Mouse (Mus musculus) brain, embryonic 18.5 days (tissue): ENCODE measurements around the gene Cpt1a.

Experiments
- DNase-seq: peaks from one replicate; pipeline ENCODE4 v3.0.0-alpha.2; 2012; ENCODE audit warnings: low read depth, low spot score

Gene Cpt1a

DNA sequence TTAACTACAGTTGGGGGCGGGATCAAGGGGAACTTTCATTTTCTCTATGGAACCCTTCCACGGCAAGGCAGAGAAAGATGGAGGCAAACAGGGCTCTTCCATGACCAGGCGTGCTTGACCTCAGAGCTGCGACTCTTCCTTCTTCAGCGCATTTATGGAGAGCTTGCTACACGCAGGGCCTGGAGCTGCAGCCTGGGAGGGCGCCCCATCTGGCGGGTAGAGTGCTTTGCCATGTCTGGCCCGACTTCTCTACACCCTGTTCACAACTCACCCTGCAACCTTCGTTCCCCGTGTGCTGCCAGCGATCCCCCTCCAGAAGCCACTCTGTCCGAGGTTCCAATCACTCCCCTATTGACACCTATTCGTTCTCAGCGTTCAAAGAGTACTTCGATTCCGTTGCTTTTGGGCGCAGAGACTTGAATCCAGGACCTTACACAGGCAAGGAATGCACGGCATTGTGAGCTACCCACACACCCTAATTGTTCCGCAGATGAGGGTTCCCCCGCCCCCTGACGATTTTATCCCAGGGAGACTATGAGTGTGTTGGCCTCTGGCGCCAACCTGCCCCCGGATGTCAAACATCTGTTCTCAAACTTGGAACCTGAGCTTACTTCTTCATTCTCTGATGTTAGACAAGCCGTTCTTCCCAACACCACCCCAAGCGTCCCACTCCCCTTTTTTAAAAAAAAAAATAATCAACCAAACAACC, at the start of gene Cpt1a:
Gene Cpt1a (plus strand): TSS at position 74 of the 709 bp plus-strand sequence.
- no peak for DNase-seq

- no peak for DNase-seq
These were observed 48.8 kb upstream of the Cpt1a start for GRCm38 (mm10) chr19:3273331-3273730.

- DNase-seq, result no peak
These were observed 46.3 kb upstream of the Cpt1a start for GRCm38 (mm10) chr19:3275744-3276365.

GRCm38 (mm10) chr19:3281886-3282285, 40.2 kb upstream of the Cpt1a start:
- DNase-seq, result no peak

- DNase-seq, result peak; percentile 82
These were observed 39.3 kb upstream of the Cpt1a start, which contains the start of the genes Mrpl21 and Ighmbp2 for GRCm38 (mm10) chr19:3282572-3283467. Gene Mrpl21 (plus strand): TSS chr19:3282901. Gene Ighmbp2 (minus strand): TSS chr19:3283017.

- no peak for DNase-seq
These were observed 33.1 kb upstream of the Cpt1a start for GRCm38 (mm10) chr19:3289006-3289405.

- DNase-seq, result no peak
These were observed 30.1 kb upstream of the Cpt1a start for GRCm38 (mm10) chr19:3292028-3292427.

DNA sequence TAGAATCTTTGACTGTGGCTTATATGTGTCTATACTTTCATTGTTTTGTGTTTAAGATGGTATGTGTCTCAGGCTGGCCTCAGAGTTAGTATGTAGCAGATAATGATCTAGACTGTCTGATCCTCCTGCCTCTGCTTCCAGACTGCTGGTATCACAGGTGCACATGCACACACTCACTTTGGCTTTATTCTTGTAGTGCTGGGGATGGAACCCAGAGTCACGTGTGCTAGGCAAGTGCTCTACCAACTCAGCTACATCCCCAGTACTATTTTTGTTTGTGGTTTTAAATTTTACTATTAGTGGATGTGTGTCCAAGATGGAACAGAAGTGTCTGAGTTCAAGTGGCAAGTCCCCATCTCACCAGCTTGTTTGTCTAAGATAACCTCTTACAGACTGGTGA, 29.1 kb upstream of the Cpt1a start:
- DNase-seq, result no peak

DNA sequence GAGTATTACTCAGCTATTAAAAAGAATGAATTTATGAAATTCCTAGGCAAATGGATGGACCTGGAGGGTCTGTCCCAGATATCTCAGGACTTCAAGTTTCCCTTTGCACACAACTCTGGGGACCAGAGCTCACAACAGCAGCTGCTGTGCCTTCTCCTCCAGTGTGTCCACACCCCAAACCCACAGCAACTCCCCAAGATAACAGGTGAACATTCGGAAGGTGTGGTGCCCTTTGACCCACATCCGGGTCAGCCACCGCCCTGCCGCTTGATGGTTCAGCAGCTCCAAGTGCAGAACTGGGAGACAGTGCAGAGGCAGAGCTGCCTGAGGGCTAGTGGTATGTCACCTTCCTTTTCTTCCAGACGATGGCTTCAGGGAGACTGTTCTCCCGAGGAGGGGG, 26.9 kb upstream of the Cpt1a start:
- no peak for DNase-seq

- DNase-seq, result no peak
These were observed 25.1 kb upstream of the Cpt1a start for GRCm38 (mm10) chr19:3297034-3297433.

GRCm38 (mm10) chr19:3297775-3298174, 24.4 kb upstream of the Cpt1a start:
- DNase-seq, result no peak

DNA sequence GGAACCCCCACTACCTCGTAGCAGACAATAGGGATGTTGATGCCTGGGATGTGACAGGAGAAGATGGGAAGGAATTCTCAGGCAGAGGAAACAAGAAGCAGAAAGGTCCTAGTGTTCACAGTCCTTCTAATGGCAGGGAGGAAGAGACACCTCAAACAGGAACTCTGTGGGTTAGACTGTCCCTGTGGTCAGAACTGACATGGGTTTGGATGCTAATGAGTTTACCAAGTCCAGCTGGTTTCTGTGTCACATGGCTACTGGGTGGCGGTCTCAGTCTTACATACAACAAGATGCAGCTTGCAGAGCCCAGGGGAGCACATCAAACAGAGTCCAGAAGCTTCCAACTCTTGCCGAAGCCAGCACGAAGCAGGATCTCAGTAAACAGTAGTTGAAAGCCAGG, 18.1 kb upstream of the Cpt1a start:
- no peak for DNase-seq

GRCm38 (mm10) chr19:3307175-3307949, 14.8 kb upstream of the Cpt1a start:
- DNase-seq, result no peak

DNA sequence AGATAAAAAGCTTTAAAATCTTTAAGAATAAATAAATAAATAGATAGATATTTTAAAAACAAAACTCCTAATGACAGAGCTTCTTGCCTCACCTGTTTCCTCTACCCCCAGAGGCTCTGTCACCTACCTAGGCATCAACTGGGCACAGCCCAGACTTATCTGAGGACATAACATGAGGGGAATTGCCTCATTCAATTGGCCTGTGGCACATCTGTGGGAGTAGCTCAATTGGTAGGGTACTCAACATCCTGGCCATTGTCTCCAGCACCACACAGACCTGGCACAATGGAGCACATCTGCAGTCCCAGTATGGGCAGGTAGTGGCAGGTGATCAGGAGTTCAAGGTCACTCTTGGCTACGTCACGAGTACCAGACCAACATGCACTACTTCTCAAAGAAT, 2.8 kb upstream of the Cpt1a start:
- no peak for DNase-seq

DNA sequence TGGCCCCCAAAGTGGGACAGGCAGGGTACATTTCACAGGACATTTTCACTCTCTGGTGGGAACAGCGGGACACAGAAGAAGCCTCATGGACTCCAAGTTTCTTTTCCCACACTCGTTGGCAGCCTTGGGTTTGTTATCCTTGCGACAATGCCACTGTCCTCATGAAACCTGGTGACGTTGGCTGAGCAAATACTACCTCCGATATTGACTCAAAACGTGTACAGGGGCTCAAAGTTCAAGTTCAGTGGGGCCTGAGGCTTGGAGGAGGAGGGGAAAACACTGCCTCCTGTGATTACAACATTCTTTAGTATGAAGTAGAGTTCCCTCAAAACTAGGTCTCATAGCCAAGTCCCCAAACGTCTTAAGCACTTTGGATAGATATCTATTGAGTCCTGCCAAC, 2.0 kb upstream of the Cpt1a start:
- no peak for DNase-seq

DNA sequence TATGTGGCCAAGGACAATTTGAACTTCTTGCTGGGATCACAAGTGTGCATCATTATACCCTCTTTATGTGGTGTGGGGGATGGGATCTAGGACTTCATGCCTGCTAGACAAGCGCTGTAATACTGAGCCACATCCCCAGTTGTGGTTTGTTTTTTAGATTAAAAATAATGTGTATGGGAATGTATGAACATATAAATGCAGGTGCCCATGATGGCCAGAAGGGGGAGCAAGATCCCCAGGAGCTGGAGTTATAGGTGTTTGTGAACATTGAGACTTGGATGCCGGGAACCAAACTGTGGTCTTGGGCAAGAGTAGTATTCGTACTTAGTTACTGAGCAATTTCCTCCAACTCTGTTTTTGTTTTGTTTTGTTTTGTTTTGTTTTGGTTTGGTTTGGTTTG, 1.3 kb upstream of the Cpt1a start:
- no peak for DNase-seq

- no peak for DNase-seq
These were observed 517 bp upstream of the Cpt1a start for GRCm38 (mm10) chr19:3321617-3322016.

DNA sequence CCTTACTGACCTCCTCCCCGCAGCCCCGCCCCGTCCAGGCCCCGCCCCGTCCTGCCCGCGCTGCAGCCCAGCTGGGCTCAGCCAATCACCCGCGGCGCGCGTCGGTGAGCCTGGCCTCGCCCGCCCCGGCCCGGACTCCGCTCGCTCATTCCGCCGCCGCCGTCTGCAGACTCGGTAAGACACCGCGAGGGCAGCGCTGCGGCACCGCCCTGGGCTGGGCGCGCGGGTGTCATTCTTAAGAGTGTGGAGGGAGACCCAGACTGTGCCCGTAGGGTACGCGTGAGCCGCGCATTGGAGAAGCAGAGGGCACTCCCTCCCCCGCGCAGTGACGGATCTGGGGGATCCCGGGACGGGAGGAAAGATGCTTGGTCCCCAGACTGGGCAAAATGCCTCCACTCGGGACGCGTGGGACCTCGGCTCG, 1.1 kb downstream of the Cpt1a start:
- DNase-seq, result no peak

- no peak for DNase-seq
These were observed 1.7 kb downstream of the Cpt1a start for GRCm38 (mm10) chr19:3323753-3324270.

DNA sequence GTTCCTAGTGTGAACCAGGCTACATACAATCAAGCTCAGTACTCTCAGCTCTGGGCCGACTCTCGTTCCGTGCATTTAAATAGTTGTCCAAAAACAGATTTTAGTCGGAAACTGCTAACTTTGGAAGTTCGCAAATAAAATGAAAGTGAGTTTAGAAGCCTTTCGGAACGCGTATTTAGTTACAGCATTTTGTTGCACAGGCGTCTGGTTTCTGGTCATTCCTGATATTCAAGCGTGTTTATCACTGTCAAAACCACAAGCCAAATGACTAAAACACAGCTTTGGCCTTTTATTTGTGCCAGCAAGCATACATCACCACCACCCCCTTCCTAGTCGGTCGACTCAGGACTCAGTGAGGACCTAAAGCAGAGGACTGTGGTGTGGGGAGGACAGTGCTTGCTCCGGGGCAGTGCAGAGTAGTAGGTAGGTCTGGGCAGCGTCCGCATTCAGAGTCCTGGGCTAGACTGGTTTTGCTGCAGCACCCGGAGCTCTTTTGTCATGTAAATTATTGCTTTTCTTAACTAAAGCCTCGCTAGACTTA, 2.2 kb downstream of the Cpt1a start:
- no peak for DNase-seq
